Mouse (Mus musculus) lung, postnatal 0 days (tissue): ENCODE data around the gene Tbc1d22a. TPM values are rescaled to one million over a fixed set of nuclear protein-coding genes. Genes with fewer than 3 reads are reported as not detected.

Experiments used
- ATAC-seq: fragments of 200-750 bp; cut with Nextera tagmentation; 2 replicates; pipeline ENCODE4 v1.8.0; 2017; ENCODE audit warnings: moderate library complexity
- DNase-seq: peaks from one replicate; pipeline ENCODE4 v3.0.0-alpha.2; 2016; ENCODE audit warnings: low spot score
- H3K27ac ChIP-seq: fragments of 300-500 bp; sonication (generic); 2 replicates; pipeline ENCODE4 v1.5.1; 2014; ENCODE audit warnings: antibody characterized with exemption, mild to moderate bottlenecking, low read length, mixed read lengths
- H3K27me3 ChIP-seq: fragments of 300-500 bp; sonication (generic); replicated peaks from 2 replicates; pipeline ENCODE4 v1.6.1; 2014; ENCODE audit warnings: low read length, mixed read lengths; ENCODE audit not compliant: insufficient read depth
- H3K36me3 ChIP-seq: fragments of 300-500 bp; sonication (generic); 2 replicates; pipeline ENCODE4 v1.6.1; 2014; ENCODE audit warnings: low read length, mixed read lengths; ENCODE audit not compliant: insufficient read depth
- H3K4me1 ChIP-seq: fragments of 300-500 bp; sonication (generic); 2 replicates; pipeline ENCODE4 v1.6.1; 2014; ENCODE audit warnings: antibody characterized with exemption, low read depth, low read length, mixed read lengths; ENCODE audit not compliant: insufficient read depth
- H3K4me2 ChIP-seq: fragments of 300-500 bp; sonication (generic); replicated peaks from 2 replicates; pipeline ENCODE4 v1.6.1; 2014; ENCODE audit warnings: low read depth, mild to moderate bottlenecking, low read length, moderate library complexity, mixed read lengths
- H3K4me3 ChIP-seq: fragments of 300-500 bp; sonication (generic); 2 replicates; pipeline ENCODE4 v1.5.1; 2014; ENCODE audit warnings: low read depth, low read length
- H3K9ac ChIP-seq: fragments of 300-500 bp; sonication (generic); replicated peaks from 2 replicates; pipeline ENCODE4 v1.6.1; 2014; ENCODE audit warnings: low read depth, mild to moderate bottlenecking
- H3K9me3 ChIP-seq: fragments of 300-500 bp; sonication (generic); 2 replicates; pipeline ENCODE4 v1.6.1; 2016; ENCODE audit warnings: low read length, mixed read lengths
- CTCF ChIP-seq: IDR thresholded peaks from 2 replicates; pipeline ENCODE4 v1.5.1; 2016; ENCODE audit warnings: antibody characterized with exemption, mild to moderate bottlenecking
- EP300 ChIP-seq: IDR thresholded peaks from 2 replicates; pipeline ENCODE4 v1.6.1; 2016; ENCODE audit warnings: antibody characterized with exemption, mild to moderate bottlenecking, control low read depth
- WGBS: fragments of 180-500 bp; shearing (Covaris S2); extraction: QIAGEN DNeasy Blood & Tissue Kit; methylation state at CpG from one replicate; pipeline ENCODE4 v1.1.7; 2014; 5-methylcytosine and 5-hydroxymethylcytosine counted together
- polyA plus RNA-seq: library from polyadenylated mRNA; unstranded; fragments of >200 nt; fragmentation: Nextera tagmentation; extraction: Ambion mirVana; gene quantifications from 2 replicates; pipeline ENCODE4 v1.2.1, GENCODE M21; 2015

Gene Tbc1d22a
- polyA plus RNA-seq, 1 experiment from 2014 or later, result 13.1 TPM

- no peaks in the 10 kb centered on the region for H3K9me3 ChIP-seq
- ATAC-seq, result no peak
- no peak overlapping the region for H3K4me2 ChIP-seq
- no peak for TF ChIP-seq EP300
- no peak for TF ChIP-seq CTCF
- no peak overlapping the region for H3K4me3 ChIP-seq
- H3K27me3 ChIP-seq, result no peaks in the 10 kb centered on the region
- no peaks in the 10 kb centered on the region for H3K4me1 ChIP-seq
- WGBS, result 74% methylated on average over 4 of the region's 4 CpGs
- DNase-seq, result no peak
- no peak overlapping the region for H3K27ac ChIP-seq
- H3K36me3 ChIP-seq, result no peaks in the 10 kb centered on the region
- no peak overlapping the region for H3K9ac ChIP-seq
These were observed 42.5 kb downstream of the Tbc1d22a start for GRCm38 (mm10) chr15:86256728-86257179.

GRCm38 (mm10) chr15:86257916-86258685, 43.8 kb downstream of the Tbc1d22a start:
- H3K27me3 ChIP-seq, result no peaks in the 10 kb centered on the region
- H3K9ac ChIP-seq, result no peak overlapping the region
- DNase-seq (no peak), ATAC-seq (no peak)
- no peaks in the 10 kb centered on the region for H3K4me1 ChIP-seq
- TF ChIP-seq EP300, result no peak
- no peak for TF ChIP-seq CTCF
- H3K4me3 ChIP-seq, result no peak overlapping the region
- 79% methylated on average over 9 of the region's 9 CpGs for WGBS
- no peaks in the 10 kb centered on the region for H3K36me3 ChIP-seq
- no peak overlapping the region for H3K27ac ChIP-seq
- no peak overlapping the region for H3K4me2 ChIP-seq
- no peaks in the 10 kb centered on the region for H3K9me3 ChIP-seq

DNA sequence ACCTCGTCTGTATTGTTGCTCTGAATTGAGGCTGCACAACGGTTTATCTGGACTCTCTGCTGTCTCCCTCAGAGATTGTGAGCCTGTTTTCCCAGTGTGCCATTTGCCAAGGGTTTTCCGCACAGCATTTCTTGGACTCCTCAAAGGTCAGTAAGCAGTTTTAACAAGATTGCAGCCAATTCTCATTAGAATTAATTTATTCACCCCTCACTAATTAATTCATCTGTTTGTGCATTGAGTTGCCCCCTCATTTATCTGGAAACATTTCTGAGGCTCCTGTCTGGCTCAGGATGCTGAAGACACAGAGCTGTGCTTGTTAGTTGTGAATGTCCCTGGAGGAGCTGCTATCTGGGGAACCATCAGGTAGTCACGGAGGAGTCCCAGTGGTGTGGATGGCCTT, 45.0 kb downstream of the Tbc1d22a start:
- ATAC-seq (no peak), DNase-seq (no peak)
- Histone ChIP-seq H3K27me3 (no peaks in the 10 kb centered on the region), H3K36me3 (no peaks in the 10 kb centered on the region), H3K9me3 (no peaks in the 10 kb centered on the region), H3K4me3 (no peak overlapping the region), H3K4me1 (no peaks in the 10 kb centered on the region), H3K27ac (no peak overlapping the region), H3K4me2 (no peak overlapping the region), H3K9ac (no peak overlapping the region)
- TF ChIP-seq EP300 (no peak), CTCF (no peak)
- 74% methylated on average over 4 of the region's 4 CpGs for WGBS

DNA sequence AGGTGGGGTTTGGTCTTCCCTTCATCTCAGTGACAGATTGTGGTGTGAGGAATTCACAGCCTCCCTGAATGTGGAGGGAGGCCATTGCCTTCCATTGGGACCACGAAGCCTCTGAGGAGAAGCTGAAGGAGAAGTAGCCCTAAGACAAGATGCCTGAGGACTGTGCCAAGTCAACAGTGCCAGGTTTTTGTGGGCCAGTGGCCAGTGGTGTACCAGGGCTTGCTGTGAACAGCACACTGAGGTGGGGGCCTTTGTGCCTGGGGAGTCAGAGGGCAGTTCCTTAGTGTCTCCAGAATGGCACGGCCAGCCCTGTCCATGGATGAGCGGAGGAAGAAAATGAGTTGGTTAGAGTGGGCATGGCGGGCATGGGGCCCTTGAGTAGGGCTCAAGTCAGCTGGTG, 45.9 kb downstream of the Tbc1d22a start:
- Histone ChIP-seq H3K4me2 (no peak overlapping the region), H3K9ac (no peak overlapping the region), H3K4me3 (no peak overlapping the region), H3K27ac (no peak overlapping the region), H3K36me3 (no peaks in the 10 kb centered on the region), H3K4me1 (no peaks in the 10 kb centered on the region), H3K27me3 (no peaks in the 10 kb centered on the region), H3K9me3 (no peaks in the 10 kb centered on the region)
- TF ChIP-seq EP300 (no peak), CTCF (no peak)
- WGBS, result 87% methylated on average over 4 of the region's 4 CpGs
- DNase-seq, result no peak
- ATAC-seq, result no peak

GRCm38 (mm10) chr15:86264389-86264788, 50.1 kb downstream of the Tbc1d22a start:
- Histone ChIP-seq H3K9me3 (no peaks in the 10 kb centered on the region), H3K4me1 (no peaks in the 10 kb centered on the region), H3K9ac (no peak overlapping the region), H3K4me2 (no peak overlapping the region), H3K27ac (no peak overlapping the region), H3K4me3 (no peak overlapping the region), H3K36me3 (no peaks in the 10 kb centered on the region), H3K27me3 (no peaks in the 10 kb centered on the region)
- TF ChIP-seq CTCF, result no peak
- TF ChIP-seq EP300, result no peak
- ATAC-seq (no peak), DNase-seq (no peak)
- 79% methylated on average over 3 of the region's 3 CpGs for WGBS

- no peak for ATAC-seq
These were observed 50.5 kb downstream of the Tbc1d22a start for GRCm38 (mm10) chr15:86264803-86265202.

More at GRCm38 (mm10) chr15:86264803-86265202, 50.5 kb downstream of the Tbc1d22a start:
- Histone ChIP-seq H3K4me1 (no peaks in the 10 kb centered on the region), H3K27me3 (no peaks in the 10 kb centered on the region), H3K4me3 (no peak overlapping the region), H3K9me3 (no peaks in the 10 kb centered on the region), H3K27ac (no peak overlapping the region), H3K4me2 (no peak overlapping the region), H3K9ac (no peak overlapping the region), H3K36me3 (no peaks in the 10 kb centered on the region)
- DNase-seq, result no peak
- no peak for TF ChIP-seq EP300
- no peak for TF ChIP-seq CTCF
- 67% methylated on average over 7 of the region's 7 CpGs for WGBS
